In the genomic region with DNA sequence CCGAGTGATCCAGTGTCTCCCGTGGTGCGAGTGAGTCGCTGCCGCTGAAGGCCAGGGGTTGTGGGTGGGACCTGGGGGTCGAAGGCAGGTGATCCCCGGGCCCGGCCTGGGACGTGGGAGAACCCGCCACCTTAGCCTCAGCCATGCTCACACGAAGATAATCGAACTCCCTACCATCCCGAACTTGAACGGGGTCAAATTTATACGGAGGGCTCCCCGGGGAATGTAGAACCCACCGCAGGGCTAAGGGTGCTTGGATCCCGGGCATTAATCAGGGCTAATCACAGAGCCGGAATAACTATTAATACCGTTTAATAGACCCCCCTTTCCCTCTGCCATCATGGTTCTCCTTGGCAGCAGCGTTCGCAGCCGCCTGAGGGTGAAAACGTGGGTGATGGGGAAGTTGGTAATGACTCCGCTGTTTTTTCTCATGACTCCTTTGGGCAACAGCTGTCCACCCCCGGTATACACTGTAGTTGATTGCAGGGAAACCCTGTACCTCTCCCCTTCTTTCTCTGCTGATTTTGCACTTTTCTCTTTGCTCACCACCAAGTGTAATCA, we compare ENCODE assay signal across 7 mouse cellular contexts. TPM values are rescaled to one million over a fixed set of nuclear protein-coding genes. Genes with fewer than 3 reads are reported as not detected.
DNase-seq lines count a peak whose midpoint lies in the region; ATAC-seq and TF ChIP-seq lines count a peak whose summit lies in the region.

No protein-coding gene starts in this region.

- DNase-seq in G1E (ENCODE audit: low spot score): peak; percentile 66
- DNase-seq in adrenal gland, postnatal 36 days: peak; percentile 44 to 50
- DNase-seq in midbrain, embryonic 11.5 days (ENCODE audit: low spot score, missing footprints): peak; percentile 91
- peak; percentile 46 to 79 for DNase-seq in spleen, postnatal 4 days (ENCODE audit: low spot score in 2 of 2)

- peaks cover 28% of the 10 kb centered on the region for H3K4me1 ChIP-seq in G1E (ENCODE audit: insufficient read depth, low read depth, low read length)
- H3K4me1 ChIP-seq in embryonic facial prominence, embryonic 15.5 days: peaks cover 18% of the 10 kb centered on the region; the same call in 1 of the 2 replicates
- H3K4me1 ChIP-seq in limb, embryonic 12.5 days (replicated peaks): peaks cover 13% of the 10 kb centered on the region
- peaks cover 12% of the 10 kb centered on the region for H3K4me1 ChIP-seq in midbrain, embryonic 11.5 days (ENCODE audit: control insufficient read depth, insufficient read depth, low read length)

- H3K27me3 ChIP-seq in G1E (ENCODE audit: insufficient read depth, low read length): no peaks in the 10 kb centered on the region
- no peaks in the 10 kb centered on the region for H3K27me3 ChIP-seq in embryonic facial prominence, embryonic 15.5 days
- no peaks in the 10 kb centered on the region for H3K27me3 ChIP-seq in limb, embryonic 12.5 days
- no peaks in the 10 kb centered on the region for H3K27me3 ChIP-seq in midbrain, embryonic 11.5 days (ENCODE audit: control insufficient read depth, insufficient read depth, low read length)

- H3K9me3 ChIP-seq in G1E (replicated peaks): no peaks in the 10 kb centered on the region
- H3K9me3 ChIP-seq in embryonic facial prominence, embryonic 15.5 days (replicated peaks): no peaks in the 10 kb centered on the region
- no peaks in the 10 kb centered on the region for H3K9me3 ChIP-seq in limb, embryonic 12.5 days
- H3K9me3 ChIP-seq in midbrain, embryonic 11.5 days (ENCODE audit: control insufficient read depth, low read length): no peaks in the 10 kb centered on the region

- peak overlapping the region; percentile 65 for H3K4me2 ChIP-seq in embryonic facial prominence, embryonic 15.5 days (replicated peaks)
- H3K4me2 ChIP-seq in limb, embryonic 12.5 days: peak overlapping the region; percentile 85
- H3K4me2 ChIP-seq in midbrain, embryonic 11.5 days: peak overlapping the region; percentile 90

- under 1% methylated on average over 26 of the region's 26 CpGs for WGBS in embryonic facial prominence, embryonic 15.5 days
- WGBS in limb, embryonic 12.5 days: under 1% methylated on average over 26 of the region's 26 CpGs
- WGBS in midbrain, embryonic 11.5 days: under 1% methylated on average over 26 of the region's 26 CpGs

- ATAC-seq in G1E (ENCODE audit: extremely low read depth, insufficient number of reproducible peaks, low FRiP score, poor library complexity, severe bottlenecking): peak; percentile 43
- ATAC-seq in embryonic facial prominence, embryonic 15.5 days (ENCODE audit: insufficient number of reproducible peaks, low FRiP score, low TSS enrichment, low read depth): no peak
- ATAC-seq in hematopoietic stem cell, adult 5-6 weeks (replicated peaks in 1 of 2; ENCODE audit: insufficient read depth in 1 of 2, low FRiP score in 2 of 2, low TSS enrichment in 1 of 2, low read depth in 1 of 2, poor library complexity in 2 of 2, severe bottlenecking in 2 of 2): peak; percentile 55 to 56
- ATAC-seq in limb, embryonic 12.5 days (ENCODE audit: insufficient number of reproducible peaks, insufficient read depth, low FRiP score, low TSS enrichment, low read depth): no peak
- no peak for ATAC-seq in midbrain, embryonic 11.5 days (ENCODE audit: low FRiP score)

- peaks cover 23% of the 10 kb centered on the region for H3K36me3 ChIP-seq in G1E (replicated peaks)
- peaks cover 13% of the 10 kb centered on the region for H3K36me3 ChIP-seq in embryonic facial prominence, embryonic 15.5 days
- peaks cover 17% of the 10 kb centered on the region for H3K36me3 ChIP-seq in limb, embryonic 12.5 days
- H3K36me3 ChIP-seq in midbrain, embryonic 11.5 days (ENCODE audit: control insufficient read depth, insufficient read depth, low read length): no peaks in the 10 kb centered on the region

- H3K9ac ChIP-seq in embryonic facial prominence, embryonic 15.5 days: peak overlapping the region; percentile 99
- peak overlapping the region; percentile 99 for H3K9ac ChIP-seq in limb, embryonic 12.5 days (replicated peaks)
- H3K9ac ChIP-seq in midbrain, embryonic 11.5 days (ENCODE audit: low read length): peak overlapping the region; percentile 96

- H3K4me3 ChIP-seq in G1E (ENCODE audit: low read depth, low read length): peak overlapping the region; percentile 95
- peak overlapping the region; percentile 97 for H3K4me3 ChIP-seq in embryonic facial prominence, embryonic 15.5 days (replicated peaks)
- H3K4me3 ChIP-seq in limb, embryonic 12.5 days (replicated peaks): peak overlapping the region; percentile 100
- peak overlapping the region; percentile 99 for H3K4me3 ChIP-seq in midbrain, embryonic 11.5 days (ENCODE audit: low read depth, low read length)

- TF ChIP-seq CTCF in G1E (IDR thresholded peaks at IDR 0.05; ENCODE audit: low read depth, low read length): no peak

- peak overlapping the region; percentile 100; the same call in 1 of the 2 replicates for H3K27ac ChIP-seq in embryonic facial prominence, embryonic 15.5 days (replicated peaks)
- peak overlapping the region; percentile 100 for H3K27ac ChIP-seq in limb, embryonic 12.5 days
- H3K27ac ChIP-seq in midbrain, embryonic 11.5 days (ENCODE audit: low read depth, low read length): no peak overlapping the region; the same call in 1 of the 2 replicates

RNA-seq across cellular contexts. Expression of a gene that starts 0.8 kb away (rescaled TPM):
- total RNA-seq in G1E (2014; fragmentation: Nextera tagmentation): 121 and 168 TPM in 2 replicates
- 47.1 and 51.4 TPM in 2 replicates for total RNA-seq in G1E (2017)
- 61.7 and 75.4 TPM in 2 replicates for polyA plus RNA-seq in G1E (2012)
- 100 to 1,000 TPM; 226 to 236 TPM for total RNA-seq in adrenal gland, postnatal 36 days (2021)
- 14.4 and 16.0 TPM in 2 replicates for polyA plus RNA-seq in embryonic facial prominence, embryonic 15.5 days (2015; fragmentation: Nextera tagmentation; extraction: Ambion mirVana)
- total RNA-seq in hematopoietic stem cell, adult 5-6 weeks (2017): 54.6 and 63.5 TPM in 2 replicates
- 12.1 and 14.6 TPM in 2 replicates for polyA plus RNA-seq in limb, embryonic 12.5 days (2016; fragmentation: Nextera tagmentation; extraction: Ambion mirVana)
- 25.0 and 26.1 TPM in 2 replicates for polyA plus RNA-seq in midbrain, embryonic 11.5 days (2014; fragmentation: Nextera tagmentation; extraction: Ambion mirVana)

RNA-seq across cellular contexts. Expression of a gene that starts 29.1 kb away (rescaled TPM):
- 134 TPM in 2 replicates for total RNA-seq in G1E (2014; fragmentation: Nextera tagmentation)
- total RNA-seq in G1E (2017): 105 and 110 TPM in 2 replicates
- polyA plus RNA-seq in G1E (2012): 59.2 and 59.6 TPM in 2 replicates
- 10 to 100 TPM; 68.0 to 91.6 TPM for total RNA-seq in adrenal gland, postnatal 36 days (2021)
- 74.7 and 75.0 TPM in 2 replicates for polyA plus RNA-seq in embryonic facial prominence, embryonic 15.5 days (2015; fragmentation: Nextera tagmentation; extraction: Ambion mirVana)
- 41.8 and 85.7 TPM in 2 replicates for total RNA-seq in hematopoietic stem cell, adult 5-6 weeks (2017)
- polyA plus RNA-seq in limb, embryonic 12.5 days (2016; fragmentation: Nextera tagmentation; extraction: Ambion mirVana): 63.1 and 70.4 TPM in 2 replicates
- polyA plus RNA-seq in midbrain, embryonic 11.5 days (2014; fragmentation: Nextera tagmentation; extraction: Ambion mirVana): 53.5 and 58.8 TPM in 2 replicates

RNA-seq across cellular contexts. Expression of a gene that starts 29.3 kb away (rescaled TPM):
- total RNA-seq in G1E (2014; fragmentation: Nextera tagmentation) (84.6 and 95.5 TPM in 2 replicates), G1E (2017) (88.5 and 89.3 TPM in 2 replicates)
- polyA plus RNA-seq in G1E (2012): 49.6 and 77.6 TPM in 2 replicates
- total RNA-seq in adrenal gland, postnatal 36 days (2021): 10 to 100 TPM; 22.6 to 23.5 TPM
- 48.0 and 49.4 TPM in 2 replicates for polyA plus RNA-seq in embryonic facial prominence, embryonic 15.5 days (2015; fragmentation: Nextera tagmentation; extraction: Ambion mirVana)
- 73.2 and 80.8 TPM in 2 replicates for total RNA-seq in hematopoietic stem cell, adult 5-6 weeks (2017)
- polyA plus RNA-seq in limb, embryonic 12.5 days (2016; fragmentation: Nextera tagmentation; extraction: Ambion mirVana): 74.3 and 77.2 TPM in 2 replicates
- polyA plus RNA-seq in midbrain, embryonic 11.5 days (2014; fragmentation: Nextera tagmentation; extraction: Ambion mirVana): 79.6 and 80.9 TPM in 2 replicates

RNA-seq across cellular contexts. Expression of a gene that starts 40.5 kb away (rescaled TPM):
- total RNA-seq in G1E (2014; fragmentation: Nextera tagmentation) (51.1 and 57.2 TPM in 2 replicates), G1E (2017) (277 and 295 TPM in 2 replicates)
- polyA plus RNA-seq in G1E (2012): 9.7 and 18.8 TPM in 2 replicates
- total RNA-seq in adrenal gland, postnatal 36 days (2021): 10 to 100 TPM; 10.7 to 12.2 TPM
- 69.0 and 72.2 TPM in 2 replicates for polyA plus RNA-seq in embryonic facial prominence, embryonic 15.5 days (2015; fragmentation: Nextera tagmentation; extraction: Ambion mirVana)
- total RNA-seq in hematopoietic stem cell, adult 5-6 weeks (2017): 121 and 161 TPM in 2 replicates
- polyA plus RNA-seq in limb, embryonic 12.5 days (2016; fragmentation: Nextera tagmentation; extraction: Ambion mirVana): 124 and 126 TPM in 2 replicates
- 145 and 152 TPM in 2 replicates for polyA plus RNA-seq in midbrain, embryonic 11.5 days (2014; fragmentation: Nextera tagmentation; extraction: Ambion mirVana)

RNA-seq across cellular contexts. Expression of a gene that starts 42.7 kb away (rescaled TPM):
- total RNA-seq in G1E (2014; fragmentation: Nextera tagmentation): 0.19 TPM in 1 of 2 replicates, not detected in the other
- under 0.01 and 0.55 TPM in 2 replicates for total RNA-seq in G1E (2017)
- not detected in 2 replicates for polyA plus RNA-seq in G1E (2012)
- under 1 TPM; 0.46 to 0.70 TPM for total RNA-seq in adrenal gland, postnatal 36 days (2021)
- 0.88 and 1.3 TPM in 2 replicates for polyA plus RNA-seq in embryonic facial prominence, embryonic 15.5 days (2015; fragmentation: Nextera tagmentation; extraction: Ambion mirVana)
- not detected in 2 replicates for total RNA-seq in hematopoietic stem cell, adult 5-6 weeks (2017)
- polyA plus RNA-seq in limb, embryonic 12.5 days (2016; fragmentation: Nextera tagmentation; extraction: Ambion mirVana): 0.23 and 0.29 TPM in 2 replicates
- polyA plus RNA-seq in midbrain, embryonic 11.5 days (2014; fragmentation: Nextera tagmentation; extraction: Ambion mirVana): 0.58 and 1.1 TPM in 2 replicates

Comparison
In these comparisons a context has a peak if more than half of its experiments do, and no peak if none do; other contexts are left out.
1. ATAC-seq: peak in G1E (single experiment) and hematopoietic stem cell, adult 5-6 weeks (2 of 2); none in embryonic facial prominence, embryonic 15.5 days (single experiment), limb, embryonic 12.5 days (single experiment) and midbrain, embryonic 11.5 days (single experiment).
2. Peak in every context shown above with its lines, with median percentiles within 50 percentile points of each other: DNase-seq, H3K4me3 ChIP-seq, H3K4me2 ChIP-seq and H3K9ac ChIP-seq.